Mouse (Mus musculus) frontal cortex, postnatal 25 days (tissue): ENCODE measurements around the gene Fat1.
A peak's percentile ranks its signal among the peaks of the same experiment; 100 is the strongest.

ENCODE experiments used
- DNase-seq, 2 experiments: peaks; one replicate each; pipeline ENCODE4 v3.0.0; 2022; ENCODE audit warnings: low spot score in 2 of 2

Fat1 gene

GRCm38 (mm10) chr8:44962572-44963231 is 27.5 kb downstream of the Fat1 start:
- DNase-seq = no peak

GRCm38 (mm10) chr8:44967521-44968039 is 32.3 kb downstream of the Fat1 start:
- DNase-seq = no peak

- no peak for DNase-seq
Measured at GRCm38 (mm10) chr8:44970093-44970492, 34.8 kb downstream of the Fat1 start.

GRCm38 (mm10) chr8:44971346-44971745 is 36.1 kb downstream of the Fat1 start:
- no peak for DNase-seq

- no peak for DNase-seq
Measured at GRCm38 (mm10) chr8:44971964-44972363, 36.7 kb downstream of the Fat1 start.

- no peak for DNase-seq
Measured at GRCm38 (mm10) chr8:44975113-44975512, 39.9 kb downstream of the Fat1 start.

- no peak for DNase-seq
Measured at GRCm38 (mm10) chr8:44975654-44976053, 40.4 kb downstream of the Fat1 start.

GRCm38 (mm10) chr8:44978622-44979021 is 43.4 kb downstream of the Fat1 start:
- DNase-seq = no peak

GRCm38 (mm10) chr8:44979245-44979644 is 44.0 kb downstream of the Fat1 start:
- no peak for DNase-seq

- DNase-seq = peak in 1 of 2 experiments; percentile 28
Measured at GRCm38 (mm10) chr8:44980030-44980429, 44.8 kb downstream of the Fat1 start.

GRCm38 (mm10) chr8:44985326-44986288 is 50.4 kb downstream of the Fat1 start:
- DNase-seq = no peak

- DNase-seq = no peak
Measured at GRCm38 (mm10) chr8:44991700-44992487, 56.6 kb downstream of the Fat1 start.

GRCm38 (mm10) chr8:44992664-44993063 is 57.4 kb downstream of the Fat1 start:
- no peak for DNase-seq

- DNase-seq = no peak
Measured at GRCm38 (mm10) chr8:44993376-44993775, 58.1 kb downstream of the Fat1 start.

GRCm38 (mm10) chr8:44996493-44996892 is 61.2 kb downstream of the Fat1 start:
- no peak for DNase-seq

GRCm38 (mm10) chr8:44997321-44997720 is 62.1 kb downstream of the Fat1 start:
- no peak for DNase-seq

- DNase-seq = no peak
Measured at GRCm38 (mm10) chr8:44997829-44998228, 62.6 kb downstream of the Fat1 start.

- no peak for DNase-seq
Measured at GRCm38 (mm10) chr8:44998275-44998674, 63.0 kb downstream of the Fat1 start.

GRCm38 (mm10) chr8:44998681-44999277 is 63.5 kb downstream of the Fat1 start:
- DNase-seq = no peak

GRCm38 (mm10) chr8:45001577-45002197 is 66.4 kb downstream of the Fat1 start:
- no peak for DNase-seq

GRCm38 (mm10) chr8:45002686-45003085 is 67.4 kb downstream of the Fat1 start:
- DNase-seq = no peak
